Mouse (Mus musculus): Measurements from ENCODE around the gene Tekt3. TPM values are rescaled to one million over a fixed set of nuclear protein-coding genes. Genes with fewer than 3 reads are reported as not detected.

Tekt3 gene
- polyA plus RNA-seq, 1 experiment: not detected

DNA sequence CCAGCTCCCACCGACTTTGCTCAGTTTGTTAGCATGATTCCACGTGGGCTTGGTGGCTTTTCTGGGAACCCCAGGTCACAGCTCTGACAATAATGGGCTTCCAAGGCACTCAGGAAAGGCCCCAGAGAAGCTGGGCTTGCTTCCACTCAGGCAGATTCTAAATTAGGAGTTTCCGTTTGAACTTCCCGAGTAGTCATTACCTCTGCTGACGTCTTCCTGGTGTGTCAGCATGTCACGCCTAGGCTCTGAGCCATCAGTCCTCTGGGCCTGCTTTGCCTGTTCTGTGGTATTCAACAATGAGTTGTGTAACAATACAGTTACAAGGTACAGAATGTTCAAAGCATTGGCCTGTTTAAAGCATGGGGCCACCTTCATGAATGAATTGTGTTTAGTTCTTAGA lies 74.8 kb downstream of the Tekt3 start:
- Histone ChIP-seq H3K4me1 (ENCODE audit: control insufficient read depth, insufficient read depth, low read length) (peaks cover 14% of the 10 kb centered on the region), H3K4me3 (ENCODE audit: insufficient read depth, low read length) (no peak overlapping the region), H3K27ac (ENCODE audit: insufficient read depth, low read length) (peak overlapping the region; percentile 10)

DNA sequence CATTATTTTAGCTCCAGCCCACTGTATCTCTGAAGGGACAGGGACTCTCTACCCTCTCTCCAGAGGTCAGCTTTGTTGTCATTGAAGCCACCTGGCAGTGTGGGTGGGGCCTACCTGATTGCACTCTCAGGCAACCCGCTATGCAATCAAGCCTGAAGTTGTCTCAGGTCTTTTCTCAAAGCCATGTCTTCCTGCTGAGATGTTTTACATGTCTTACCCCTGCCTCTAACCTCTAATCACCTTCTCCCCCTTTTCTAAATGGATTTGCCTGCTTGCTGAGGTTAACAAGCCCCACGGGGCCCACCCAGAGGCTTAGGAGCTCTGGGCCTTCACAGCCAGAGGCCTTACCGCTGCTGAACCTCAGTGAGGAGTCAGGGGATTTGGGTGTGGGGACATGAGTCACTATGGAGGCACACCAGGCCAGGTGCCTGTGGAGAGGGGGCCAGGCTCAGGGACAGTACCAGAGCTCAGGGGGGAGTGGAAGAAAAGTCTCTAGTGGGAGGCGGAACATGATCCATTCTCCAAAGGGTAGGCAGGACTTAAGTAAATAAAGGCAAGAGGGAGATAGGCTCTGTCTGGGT lies 75.5 kb downstream of the Tekt3 start:
- H3K4me1 ChIP-seq (ENCODE audit: control insufficient read depth, insufficient read depth, low read length): peaks cover 14% of the 10 kb centered on the region
- TF ChIP-seq CTCF (IDR thresholded peaks at IDR 0.05; ENCODE audit: borderline replicate concordance, insufficient read depth, low read length): no peak
- TF ChIP-seq POLR2A (IDR thresholded peaks at IDR 0.05; ENCODE audit: low read depth, low read length): no peak
- H3K27ac ChIP-seq (ENCODE audit: insufficient read depth, low read length): no peak overlapping the region
- no peak overlapping the region for H3K4me3 ChIP-seq (ENCODE audit: insufficient read depth, low read length)

More for the DNA sequence above, 74.8 kb downstream of the Tekt3 start:
- TF ChIP-seq CTCF (IDR thresholded peaks at IDR 0.05; ENCODE audit: borderline replicate concordance, insufficient read depth, low read length): no peak
- TF ChIP-seq POLR2A (IDR thresholded peaks at IDR 0.05; ENCODE audit: low read depth, low read length): no peak

DNA sequence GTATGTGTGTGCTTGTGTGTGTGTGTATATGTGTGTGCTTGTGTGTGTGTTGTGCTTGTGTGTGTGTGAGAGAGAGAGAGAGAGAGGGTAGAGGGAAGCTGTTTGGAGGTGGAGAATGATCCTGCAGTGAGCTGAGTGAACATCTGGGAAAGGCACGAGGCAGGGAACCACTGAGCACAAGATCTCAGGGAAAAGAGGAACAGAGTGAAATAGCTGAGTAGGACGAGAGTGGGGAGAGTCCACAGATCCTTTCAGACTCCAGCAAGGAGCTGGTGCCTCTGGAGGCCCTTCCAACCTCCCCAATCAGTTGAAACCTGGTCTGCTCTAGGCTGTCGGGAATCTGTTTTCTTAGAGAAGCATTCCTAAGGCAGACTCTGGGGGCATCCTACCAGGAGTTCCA lies 77.3 kb downstream of the Tekt3 start:
- Histone ChIP-seq H3K4me1 (ENCODE audit: control insufficient read depth, insufficient read depth, low read length) (peaks cover 13% of the 10 kb centered on the region), H3K4me3 (ENCODE audit: insufficient read depth, low read length) (no peak overlapping the region), H3K27ac (ENCODE audit: insufficient read depth, low read length) (no peak overlapping the region)
- no peak for TF ChIP-seq POLR2A (IDR thresholded peaks at IDR 0.05; ENCODE audit: low read depth, low read length)
- TF ChIP-seq CTCF (IDR thresholded peaks at IDR 0.05; ENCODE audit: borderline replicate concordance, insufficient read depth, low read length): no peak

DNA sequence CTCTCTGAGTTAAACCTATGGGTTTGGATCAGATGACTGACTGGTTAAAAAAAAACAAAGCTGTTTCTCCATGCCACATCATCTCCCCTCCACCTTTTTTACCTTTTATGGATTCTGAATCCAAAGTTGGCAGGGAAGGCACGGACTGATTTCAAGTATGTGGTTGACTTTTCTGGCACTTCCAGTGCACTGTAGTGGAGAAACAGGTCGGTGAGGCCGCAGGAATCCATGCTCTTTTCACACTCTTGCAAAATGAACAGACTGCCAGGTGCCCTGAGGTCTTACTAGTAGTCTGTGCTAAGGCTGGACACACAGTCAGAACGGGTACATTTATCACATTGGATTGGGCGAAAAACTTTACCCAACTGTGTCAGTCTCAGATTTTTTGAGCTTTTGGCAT lies 80.9 kb downstream of the Tekt3 start:
- Histone ChIP-seq H3K4me1 (ENCODE audit: control insufficient read depth, insufficient read depth, low read length) (no peaks in the 10 kb centered on the region; the same call in 1 of the 2 replicates), H3K27ac (ENCODE audit: insufficient read depth, low read length) (no peak overlapping the region), H3K4me3 (ENCODE audit: insufficient read depth, low read length) (no peak overlapping the region)
- no peak for TF ChIP-seq POLR2A (IDR thresholded peaks at IDR 0.05; ENCODE audit: low read depth, low read length)
- TF ChIP-seq CTCF (IDR thresholded peaks at IDR 0.05; ENCODE audit: borderline replicate concordance, insufficient read depth, low read length): no peak

DNA sequence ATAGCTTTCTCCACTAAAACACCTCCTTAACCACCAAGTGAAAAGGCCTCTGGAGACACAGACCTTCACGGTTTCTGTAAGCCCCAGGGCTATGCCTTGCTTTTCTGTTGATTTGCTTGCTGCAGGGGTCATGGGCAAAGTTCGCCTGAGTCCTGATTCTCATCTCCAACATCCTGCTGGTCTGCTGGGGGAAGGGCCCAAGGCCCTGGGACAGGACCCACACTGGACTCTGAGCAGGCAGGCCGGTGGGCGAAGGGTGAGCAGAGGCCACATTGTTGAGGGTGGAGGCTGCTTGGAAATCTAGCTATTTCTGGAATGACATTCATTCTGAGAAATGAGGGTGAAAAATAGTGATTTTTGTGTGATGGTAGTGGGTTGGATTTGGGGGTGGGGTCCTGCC lies 81.4 kb downstream of the Tekt3 start:
- H3K27ac ChIP-seq (ENCODE audit: insufficient read depth, low read length): no peak overlapping the region
- TF ChIP-seq CTCF (IDR thresholded peaks at IDR 0.05; ENCODE audit: borderline replicate concordance, insufficient read depth, low read length) (no peak), POLR2A (IDR thresholded peaks at IDR 0.05; ENCODE audit: low read depth, low read length) (no peak)
- H3K4me1 ChIP-seq (ENCODE audit: control insufficient read depth, insufficient read depth, low read length): no peaks in the 10 kb centered on the region; the same call in 1 of the 2 replicates
- no peak overlapping the region for H3K4me3 ChIP-seq (ENCODE audit: insufficient read depth, low read length)

DNA sequence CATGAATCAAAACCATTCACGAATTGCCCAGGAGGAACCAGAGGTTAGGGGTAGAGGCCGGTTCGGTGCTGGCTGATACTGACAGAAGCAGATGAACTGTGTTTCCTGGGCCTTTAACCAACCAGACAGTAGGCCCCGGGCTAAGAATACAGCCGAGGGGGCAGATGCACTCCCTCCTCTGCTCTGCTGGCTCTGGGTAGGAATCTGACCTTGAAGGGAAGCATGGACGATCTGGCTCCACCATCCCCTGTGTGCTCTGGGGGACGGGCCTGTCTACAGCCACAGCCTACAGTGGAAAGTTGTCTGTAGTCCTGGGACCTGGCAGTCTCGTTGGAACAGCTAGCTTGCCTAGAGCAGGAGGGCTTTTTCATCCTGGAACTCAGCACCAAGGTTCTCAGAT lies 82.0 kb downstream of the Tekt3 start:
- TF ChIP-seq CTCF (IDR thresholded peaks at IDR 0.05; ENCODE audit: borderline replicate concordance, insufficient read depth, low read length): no peak
- no peak for TF ChIP-seq POLR2A (IDR thresholded peaks at IDR 0.05; ENCODE audit: low read depth, low read length)

More for the DNA sequence above, 82.0 kb downstream of the Tekt3 start:
- Histone ChIP-seq H3K27ac (ENCODE audit: insufficient read depth, low read length) (no peak overlapping the region), H3K4me3 (ENCODE audit: insufficient read depth, low read length) (no peak overlapping the region), H3K4me1 (ENCODE audit: control insufficient read depth, insufficient read depth, low read length) (no peaks in the 10 kb centered on the region; the same call in 1 of the 2 replicates)

Other genes with a start within 250 kb of the Tekt3 start
- 23.5 and 28.5 TPM in 2 replicates for gene Trim16, start 241.4 kb upstream of the Tekt3 start, polyA plus RNA-seq (2011; ENCODE audit: insufficient read length, low read depth, missing spikeins)
- gene Fbxw10, start 214.6 kb upstream of the Tekt3 start, polyA plus RNA-seq (2011; ENCODE audit: insufficient read length, low read depth, missing spikeins): 1.3 and 1.5 TPM in 2 replicates
- 48.6 and 58.2 TPM in 2 replicates for gene Tvp23b, start 182.2 kb upstream of the Tekt3 start, polyA plus RNA-seq (2011; ENCODE audit: insufficient read length, low read depth, missing spikeins)
- not detected in 2 replicates for gene Cdrt4, start 110.5 kb upstream of the Tekt3 start, polyA plus RNA-seq (2011; ENCODE audit: insufficient read length, low read depth, missing spikeins)
- 124 and 179 TPM in 2 replicates for gene Pmp22, start 67.3 kb downstream of the Tekt3 start, polyA plus RNA-seq (2011; ENCODE audit: insufficient read length, low read depth, missing spikeins)

Measured in embryonic fibroblast, embryonic 13.5 days (primary cell).